Mouse (Mus musculus) liver, embryonic 14.5 days (tissue): ENCODE data around the gene Saxo2.

Experiments
- CTCF ChIP-seq: IDR thresholded peaks from 2 replicates; pipeline ENCODE4 v1.5.1; 2016; ENCODE audit warnings: antibody characterized with exemption, low read depth, control low read depth
- EP300 ChIP-seq: IDR thresholded peaks from 2 replicates; pipeline ENCODE4 v1.6.1; 2016; ENCODE audit warnings: antibody characterized with exemption, low read depth

- TF ChIP-seq CTCF: no peak
- no peak for TF ChIP-seq EP300
Observed at GRCm38 (mm10) chr7:82647183-82647582, 1.1 kb downstream of the Saxo2 start.
